Mouse (Mus musculus) testis, postnatal 14 days (tissue): ENCODE data around the gene Megf11.

Experiments used
- DNase-seq: peaks from one replicate; pipeline ENCODE4 v3.0.0; 2021; ENCODE audit warnings: low spot score

Megf11 gene

GRCm38 (mm10) chr9:64565915-64566314, 180.5 kb downstream of the Megf11 start:
- DNase-seq, result no peak

GRCm38 (mm10) chr9:64566376-64566775, 180.9 kb downstream of the Megf11 start:
- DNase-seq, result no peak

- no peak for DNase-seq
Measured at GRCm38 (mm10) chr9:64567482-64567881, 182.1 kb downstream of the Megf11 start.

GRCm38 (mm10) chr9:64568467-64569260, 183.2 kb downstream of the Megf11 start:
- no peak for DNase-seq

- DNase-seq, result no peak
Measured at GRCm38 (mm10) chr9:64570448-64570847, 185.0 kb downstream of the Megf11 start.

- no peak for DNase-seq
Measured at GRCm38 (mm10) chr9:64571091-64571490, 185.7 kb downstream of the Megf11 start.

- no peak for DNase-seq
Measured at GRCm38 (mm10) chr9:64572629-64573190, 187.3 kb downstream of the Megf11 start.

- DNase-seq, result no peak
Measured at GRCm38 (mm10) chr9:64575658-64576057, 190.2 kb downstream of the Megf11 start.

GRCm38 (mm10) chr9:64576143-64576878, 190.9 kb downstream of the Megf11 start:
- no peak for DNase-seq

- no peak for DNase-seq
Measured at GRCm38 (mm10) chr9:64577156-64577555, 191.7 kb downstream of the Megf11 start.

- DNase-seq, result no peak
Measured at GRCm38 (mm10) chr9:64578014-64578413, 192.6 kb downstream of the Megf11 start.

GRCm38 (mm10) chr9:64579306-64579705, 193.9 kb downstream of the Megf11 start:
- no peak for DNase-seq

- no peak for DNase-seq
Measured at GRCm38 (mm10) chr9:64586292-64586691, 200.9 kb downstream of the Megf11 start.

- no peak for DNase-seq
Measured at GRCm38 (mm10) chr9:64587991-64588390, 202.6 kb downstream of the Megf11 start.

GRCm38 (mm10) chr9:64590634-64591041, 205.2 kb downstream of the Megf11 start:
- no peak for DNase-seq

GRCm38 (mm10) chr9:64591436-64591835, 206.0 kb downstream of the Megf11 start:
- DNase-seq, result no peak

GRCm38 (mm10) chr9:64594442-64594841, 209.0 kb downstream of the Megf11 start:
- no peak for DNase-seq

- DNase-seq, result no peak
Measured at GRCm38 (mm10) chr9:64598427-64598826, 213.0 kb downstream of the Megf11 start.

GRCm38 (mm10) chr9:64600731-64601130, 215.3 kb downstream of the Megf11 start:
- no peak for DNase-seq

GRCm38 (mm10) chr9:64602895-64603294, 217.5 kb downstream of the Megf11 start:
- DNase-seq, result no peak

- DNase-seq, result no peak
Measured at GRCm38 (mm10) chr9:64604217-64604711, 218.8 kb downstream of the Megf11 start.

- DNase-seq, result no peak
Measured at GRCm38 (mm10) chr9:64605077-64605714, 219.8 kb downstream of the Megf11 start.
